Mouse (Mus musculus): Measurements from ENCODE around the gene Insl3. TPM values are rescaled to one million over a fixed set of nuclear protein-coding genes. Genes with fewer than 3 reads are reported as not detected.

Gene Insl3
- polyA plus RNA-seq (2014; fragmentation: Nextera tagmentation; extraction: Ambion mirVana) = 0.61 and 0.89 TPM in 2 replicates

GRCm38 (mm10) chr8:71689028-71689427 is at the start of gene Insl3:
TSS of gene Insl3 (plus strand) at chr8:71689214.
- 8% methylated on average over 33 of the region's 33 CpGs for WGBS (ENCODE audit: insufficient replicate concordance)
- H3K36me3 ChIP-seq (ENCODE audit: control insufficient read depth, insufficient read depth, low read length) = no peaks in the 10 kb centered on the region
- no peak for ATAC-seq (replicated peaks; ENCODE audit: insufficient number of reproducible peaks, low FRiP score, low TSS enrichment)
- no peak within 1 kb of the TSS for H3K27ac ChIP-seq (ENCODE audit: low read depth, low read length)
- no peak within 1 kb of the TSS for H3K4me3 ChIP-seq (ENCODE audit: low read depth, low read length)
- no peak within 1 kb of the TSS for H3K4me2 ChIP-seq
- H3K27me3 ChIP-seq (ENCODE audit: control insufficient read depth, insufficient read depth, low read length) = peaks cover 100% of the 10 kb centered on the region
- peaks cover 15% of the 10 kb centered on the region for H3K4me1 ChIP-seq (ENCODE audit: control insufficient read depth, insufficient read depth, low read length)
- no peak within 1 kb of the TSS for H3K9ac ChIP-seq (ENCODE audit: low read depth, low read length)
- H3K9me3 ChIP-seq (replicated peaks; ENCODE audit: control insufficient read depth, low read length) = no peaks in the 10 kb centered on the region

DNA sequence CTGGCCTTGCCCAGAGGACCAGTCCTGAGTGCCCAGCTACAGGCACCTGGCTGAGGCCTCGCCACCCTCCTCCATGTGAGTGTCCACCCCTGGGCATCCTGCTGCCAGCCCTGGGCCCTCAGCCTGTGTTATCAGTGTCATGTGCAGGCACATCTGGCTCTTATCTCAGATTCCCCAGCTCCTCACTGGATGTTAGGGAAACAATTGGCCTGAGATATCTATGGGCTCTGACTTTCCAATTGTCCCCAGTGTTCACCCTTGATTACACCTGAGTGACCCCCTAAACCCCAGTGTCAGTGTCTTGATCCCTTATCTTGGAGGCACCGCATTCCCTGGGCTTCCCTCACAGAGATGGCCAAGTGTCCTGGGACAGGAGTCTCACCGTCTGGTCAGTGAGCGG is 49.7 kb upstream of the Insl3 start:
- Histone ChIP-seq H3K4me3 (ENCODE audit: low read depth, low read length) (no peak overlapping the region), H3K9me3 (replicated peaks; ENCODE audit: control insufficient read depth, low read length) (no peaks in the 10 kb centered on the region), H3K9ac (ENCODE audit: low read depth, low read length) (no peak overlapping the region), H3K36me3 (ENCODE audit: control insufficient read depth, insufficient read depth, low read length) (no peaks in the 10 kb centered on the region), H3K4me2 (no peak overlapping the region), H3K4me1 (ENCODE audit: control insufficient read depth, insufficient read depth, low read length) (peaks cover 5% of the 10 kb centered on the region), H3K27me3 (ENCODE audit: control insufficient read depth, insufficient read depth, low read length) (peaks cover 23% of the 10 kb centered on the region), H3K27ac (ENCODE audit: low read depth, low read length) (no peak overlapping the region)
- 72% methylated on average over 4 of the region's 4 CpGs for WGBS (ENCODE audit: insufficient replicate concordance)
- ATAC-seq (replicated peaks; ENCODE audit: insufficient number of reproducible peaks, low FRiP score, low TSS enrichment) = no peak

- Histone ChIP-seq H3K4me2 (no peak overlapping the region), H3K4me1 (ENCODE audit: control insufficient read depth, insufficient read depth, low read length) (no peaks in the 10 kb centered on the region), H3K36me3 (ENCODE audit: control insufficient read depth, insufficient read depth, low read length) (no peaks in the 10 kb centered on the region), H3K4me3 (ENCODE audit: low read depth, low read length) (no peak overlapping the region), H3K9ac (ENCODE audit: low read depth, low read length) (no peak overlapping the region), H3K27me3 (ENCODE audit: control insufficient read depth, insufficient read depth, low read length) (peaks cover 11% of the 10 kb centered on the region), H3K27ac (ENCODE audit: low read depth, low read length) (no peak overlapping the region), H3K9me3 (replicated peaks; ENCODE audit: control insufficient read depth, low read length) (no peaks in the 10 kb centered on the region)
- ATAC-seq (replicated peaks; ENCODE audit: insufficient number of reproducible peaks, low FRiP score, low TSS enrichment) = no peak
- 66% methylated on average over 9 of the region's 9 CpGs for WGBS (ENCODE audit: insufficient replicate concordance)
These were observed 43.5 kb upstream of the Insl3 start for GRCm38 (mm10) chr8:71645510-71645909.

GRCm38 (mm10) chr8:71654600-71654999 is 34.4 kb upstream of the Insl3 start:
- Histone ChIP-seq H3K36me3 (ENCODE audit: control insufficient read depth, insufficient read depth, low read length) (no peaks in the 10 kb centered on the region), H3K9me3 (replicated peaks; ENCODE audit: control insufficient read depth, low read length) (no peaks in the 10 kb centered on the region), H3K27ac (ENCODE audit: low read depth, low read length) (no peak overlapping the region), H3K4me3 (ENCODE audit: low read depth, low read length) (peak overlapping the region; percentile 1; the same call in 1 of the 2 replicates), H3K4me2 (peak overlapping the region; percentile 12; the same call in 1 of the 2 replicates), H3K27me3 (ENCODE audit: control insufficient read depth, insufficient read depth, low read length) (peaks cover 65% of the 10 kb centered on the region), H3K4me1 (ENCODE audit: control insufficient read depth, insufficient read depth, low read length) (no peaks in the 10 kb centered on the region; the same call in 1 of the 2 replicates), H3K9ac (ENCODE audit: low read depth, low read length) (no peak overlapping the region)
- 1% methylated on average over 24 of the region's 24 CpGs for WGBS (ENCODE audit: insufficient replicate concordance)
- 0 out of 2 replicates have a peak, but pooled peaks have one; percentile 32 for ATAC-seq (replicated peaks; ENCODE audit: insufficient number of reproducible peaks, low FRiP score, low TSS enrichment)

DNA sequence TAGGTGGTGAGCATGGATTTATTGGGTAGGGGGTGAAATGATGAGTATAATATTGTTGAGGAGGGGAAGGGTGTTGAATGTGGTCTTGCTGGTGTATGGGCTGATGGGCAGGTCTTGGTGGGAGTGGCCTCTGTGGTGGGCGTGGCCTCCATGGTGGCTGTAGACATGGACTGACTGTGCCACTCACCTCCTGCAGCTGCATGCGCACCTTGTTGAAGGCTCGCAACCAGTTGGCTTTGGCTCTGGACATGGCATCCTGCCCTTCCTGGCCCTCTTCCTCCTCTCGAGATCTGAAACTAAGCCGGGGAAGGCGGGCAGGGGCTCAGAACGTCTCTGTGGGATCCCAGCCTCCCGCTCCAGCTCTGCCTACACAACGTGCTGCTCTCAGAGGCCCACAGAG is 31.2 kb upstream of the Insl3 start:
- WGBS (ENCODE audit: insufficient replicate concordance) = 21% methylated on average over 9 of the region's 9 CpGs
- no peak overlapping the region for H3K27ac ChIP-seq (ENCODE audit: low read depth, low read length)
- H3K4me3 ChIP-seq (ENCODE audit: low read depth, low read length) = no peak overlapping the region
- no peak overlapping the region for H3K4me2 ChIP-seq
- H3K27me3 ChIP-seq (ENCODE audit: control insufficient read depth, insufficient read depth, low read length) = peaks cover 92% of the 10 kb centered on the region
- peaks cover 3% of the 10 kb centered on the region; the same call in 1 of the 2 replicates for H3K4me1 ChIP-seq (ENCODE audit: control insufficient read depth, insufficient read depth, low read length)
- H3K36me3 ChIP-seq (ENCODE audit: control insufficient read depth, insufficient read depth, low read length) = no peaks in the 10 kb centered on the region
- no peak for ATAC-seq (replicated peaks; ENCODE audit: insufficient number of reproducible peaks, low FRiP score, low TSS enrichment)
- H3K9me3 ChIP-seq (replicated peaks; ENCODE audit: control insufficient read depth, low read length) = no peaks in the 10 kb centered on the region
- no peak overlapping the region for H3K9ac ChIP-seq (ENCODE audit: low read depth, low read length)

DNA sequence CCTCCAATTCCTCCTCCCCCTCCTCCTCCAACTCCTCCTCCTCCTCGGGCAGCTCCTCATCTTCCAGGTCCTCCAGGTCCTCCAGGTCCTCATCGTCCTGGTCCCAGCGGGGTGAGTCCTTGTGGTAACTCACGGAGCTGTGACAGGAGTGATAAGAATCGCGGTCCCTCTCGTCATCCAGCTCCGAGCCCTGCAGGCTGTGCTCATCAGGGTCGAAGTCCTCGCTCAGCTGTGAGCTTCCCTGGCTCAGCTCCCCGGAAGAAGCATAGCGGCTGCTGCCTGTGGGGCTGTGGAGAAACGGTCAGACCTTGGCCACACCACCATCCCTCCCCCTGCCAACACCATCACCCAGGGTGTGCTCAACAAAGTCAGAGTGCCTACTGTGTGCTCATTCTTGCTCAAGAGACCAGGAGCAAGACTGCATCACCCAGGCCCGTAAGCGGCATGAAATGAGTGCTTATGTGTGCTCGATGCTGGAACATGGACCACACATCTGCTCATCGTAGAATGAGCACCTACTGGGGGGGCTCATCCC is 30.4 kb upstream of the Insl3 start:
- H3K9ac ChIP-seq (ENCODE audit: low read depth, low read length) = no peak overlapping the region
- no peak overlapping the region for H3K27ac ChIP-seq (ENCODE audit: low read depth, low read length)
- peaks cover 91% of the 10 kb centered on the region for H3K27me3 ChIP-seq (ENCODE audit: control insufficient read depth, insufficient read depth, low read length)
- peaks cover 3% of the 10 kb centered on the region; the same call in 1 of the 2 replicates for H3K4me1 ChIP-seq (ENCODE audit: control insufficient read depth, insufficient read depth, low read length)
- H3K36me3 ChIP-seq (ENCODE audit: control insufficient read depth, insufficient read depth, low read length) = no peaks in the 10 kb centered on the region
- WGBS (ENCODE audit: insufficient replicate concordance) = 24% methylated on average over 17 of the region's 17 CpGs
- no peak overlapping the region for H3K4me2 ChIP-seq
- no peak for ATAC-seq (replicated peaks; ENCODE audit: insufficient number of reproducible peaks, low FRiP score, low TSS enrichment)
- no peak overlapping the region for H3K4me3 ChIP-seq (ENCODE audit: low read depth, low read length)
- H3K9me3 ChIP-seq (replicated peaks; ENCODE audit: control insufficient read depth, low read length) = no peaks in the 10 kb centered on the region

DNA sequence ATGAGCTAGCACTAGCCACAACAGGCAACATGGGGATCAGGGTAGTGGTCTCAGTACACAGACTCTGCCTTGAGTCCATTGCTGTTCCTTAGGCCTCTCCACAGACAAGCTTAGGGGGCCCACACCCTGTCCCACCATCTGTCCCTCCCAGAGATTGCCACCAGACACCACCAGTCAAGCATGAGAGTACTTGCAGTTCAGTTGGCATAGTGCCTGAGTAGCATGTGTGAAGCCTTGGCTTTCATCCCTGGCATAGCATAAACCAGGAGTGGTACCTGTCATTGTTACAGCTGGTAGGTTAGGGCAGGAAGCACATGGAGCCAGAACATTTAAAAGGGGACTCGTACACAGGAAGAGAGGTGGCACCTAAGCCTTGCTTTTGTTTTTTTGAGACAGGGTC is 29.3 kb upstream of the Insl3 start:
- H3K4me1 ChIP-seq (ENCODE audit: control insufficient read depth, insufficient read depth, low read length) = peaks cover 3% of the 10 kb centered on the region; the same call in 1 of the 2 replicates
- H3K27ac ChIP-seq (ENCODE audit: low read depth, low read length) = no peak overlapping the region
- 49% methylated on average over 1 of the region's 1 CpGs for WGBS (ENCODE audit: insufficient replicate concordance)
- H3K9ac ChIP-seq (ENCODE audit: low read depth, low read length) = no peak overlapping the region
- ATAC-seq (replicated peaks; ENCODE audit: insufficient number of reproducible peaks, low FRiP score, low TSS enrichment) = no peak
- H3K36me3 ChIP-seq (ENCODE audit: control insufficient read depth, insufficient read depth, low read length) = no peaks in the 10 kb centered on the region
- no peaks in the 10 kb centered on the region for H3K9me3 ChIP-seq (replicated peaks; ENCODE audit: control insufficient read depth, low read length)
- no peak overlapping the region for H3K4me3 ChIP-seq (ENCODE audit: low read depth, low read length)
- H3K27me3 ChIP-seq (ENCODE audit: control insufficient read depth, insufficient read depth, low read length) = peaks cover 85% of the 10 kb centered on the region
- no peak overlapping the region for H3K4me2 ChIP-seq

DNA sequence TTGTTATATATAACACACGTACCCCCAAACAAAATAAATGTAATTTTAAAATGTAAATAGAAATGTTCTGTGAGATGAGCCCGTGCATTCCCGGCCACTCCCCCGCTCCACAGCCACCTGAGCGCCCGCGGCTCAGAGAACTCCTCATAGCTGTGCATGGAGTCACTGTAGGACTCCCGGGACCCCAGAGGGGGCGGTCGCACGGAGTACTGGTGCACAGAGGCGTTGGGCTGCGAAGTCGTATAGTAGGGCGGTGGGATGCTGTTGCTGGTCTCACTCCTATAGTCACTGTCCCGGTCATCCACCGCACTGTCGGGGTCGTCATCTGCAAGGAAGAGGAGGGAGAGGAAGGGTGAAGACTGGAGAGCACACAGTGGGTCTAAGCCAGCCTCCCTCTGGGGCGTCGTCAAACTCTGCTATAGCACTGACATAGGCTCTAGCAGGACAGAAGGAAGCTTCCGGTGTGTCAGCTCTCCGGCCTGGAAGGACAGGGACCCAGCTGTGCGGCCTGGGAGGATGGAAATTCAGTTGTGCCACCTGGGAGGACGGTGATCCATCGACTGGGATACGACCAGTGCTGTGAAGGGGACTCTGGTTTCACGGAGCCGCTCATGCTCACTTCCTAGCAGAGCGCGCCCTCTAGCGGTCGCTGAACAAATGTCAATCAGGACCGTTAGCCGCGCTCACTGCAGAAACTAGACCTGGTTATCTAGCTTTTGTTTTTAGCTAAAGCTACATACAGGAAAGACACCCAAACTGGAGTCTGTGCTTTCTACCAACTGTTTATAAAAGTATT is 28.5 kb upstream of the Insl3 start:
- ATAC-seq (replicated peaks; ENCODE audit: insufficient number of reproducible peaks, low FRiP score, low TSS enrichment) = no peak

More for the DNA sequence above, 28.5 kb upstream of the Insl3 start:
- no peak overlapping the region for H3K4me3 ChIP-seq (ENCODE audit: low read depth, low read length)
- peaks cover 77% of the 10 kb centered on the region for H3K27me3 ChIP-seq (ENCODE audit: control insufficient read depth, insufficient read depth, low read length)
- no peaks in the 10 kb centered on the region for H3K36me3 ChIP-seq (ENCODE audit: control insufficient read depth, insufficient read depth, low read length)
- H3K4me1 ChIP-seq (ENCODE audit: control insufficient read depth, insufficient read depth, low read length) = peaks cover 5% of the 10 kb centered on the region; the same call in 1 of the 2 replicates
- WGBS (ENCODE audit: insufficient replicate concordance) = 7% methylated on average over 36 of the region's 36 CpGs
- H3K9ac ChIP-seq (ENCODE audit: low read depth, low read length) = no peak overlapping the region
- H3K4me2 ChIP-seq = no peak overlapping the region
- no peaks in the 10 kb centered on the region for H3K9me3 ChIP-seq (replicated peaks; ENCODE audit: control insufficient read depth, low read length)
- no peak overlapping the region for H3K27ac ChIP-seq (ENCODE audit: low read depth, low read length)

Data from heart, embryonic 11.5 days (tissue).